Mouse (Mus musculus): ENCODE measurements around the gene Ybx1. TPM values are rescaled to one million over a fixed set of nuclear protein-coding genes. Genes with fewer than 3 reads are reported as not detected.
"Not testable (repeated sequence)": the region's sequence is repeated elsewhere in the genome, so short reads cannot be mapped to it uniquely, and the experiment has no call there.

Ybx1 gene
- polyA plus RNA-seq, 1 experiment from 2014 or later = 330 TPM

GRCm38 (mm10) chr4:119285336-119285735 is 9.1 kb downstream of the Ybx1 start:
- Histone ChIP-seq H3K9ac (ENCODE audit: low read length) (no peak overlapping the region), H3K4me1 (replicated peaks; ENCODE audit: control insufficient read depth, insufficient read depth) (no peaks in the 10 kb centered on the region), H3K36me3 (ENCODE audit: control insufficient read depth, insufficient read depth, low read length) (peaks cover 17% of the 10 kb centered on the region), H3K27ac (replicated peaks) (peak overlapping the region; percentile 46), H3K4me2 (replicated peaks; ENCODE audit: low read depth) (no peak overlapping the region), H3K27me3 (ENCODE audit: control insufficient read depth, insufficient read depth, low read length) (no peaks in the 10 kb centered on the region), H3K4me3 (ENCODE audit: low read depth, low read length) (no peak overlapping the region), H3K9me3 (ENCODE audit: control insufficient read depth, low read length) (no peaks in the 10 kb centered on the region)
- no peak for TF ChIP-seq EP300 (optimal IDR thresholded peaks at IDR 0.05)
- no peak for TF ChIP-seq CTCF (IDR thresholded peaks at IDR 0.05; ENCODE audit: low read depth)
- peak; percentile 89 for ATAC-seq (ENCODE audit: low FRiP score, low TSS enrichment)
- DNase-seq (ENCODE audit: low spot score) = no peak
- WGBS = 43% methylated on average over 2 of the region's 2 CpGs

- H3K27ac ChIP-seq (replicated peaks) = no peak overlapping the region; the same call in 1 of the 2 replicates
- H3K4me2 ChIP-seq (replicated peaks; ENCODE audit: low read depth) = no peak overlapping the region
- no peak overlapping the region for H3K4me3 ChIP-seq (ENCODE audit: low read depth, low read length)
- no peaks in the 10 kb centered on the region for H3K27me3 ChIP-seq (ENCODE audit: control insufficient read depth, insufficient read depth, low read length)
- H3K9ac ChIP-seq (ENCODE audit: low read length) = no peak overlapping the region
- no peak for TF ChIP-seq CTCF (IDR thresholded peaks at IDR 0.05; ENCODE audit: low read depth)
- no peak for TF ChIP-seq EP300 (optimal IDR thresholded peaks at IDR 0.05)
- WGBS = 69% methylated on average over 1 of the region's 1 CpGs
- ATAC-seq (ENCODE audit: low FRiP score, low TSS enrichment) = 0 out of 2 replicates have a peak, but pooled peaks have one; percentile 38
- no peak for DNase-seq (ENCODE audit: low spot score)
- H3K9me3 ChIP-seq (ENCODE audit: control insufficient read depth, low read length) = no peaks in the 10 kb centered on the region
- H3K36me3 ChIP-seq (ENCODE audit: control insufficient read depth, insufficient read depth, low read length) = peaks cover 17% of the 10 kb centered on the region
- H3K4me1 ChIP-seq (replicated peaks; ENCODE audit: control insufficient read depth, insufficient read depth) = no peaks in the 10 kb centered on the region
These were observed 9.5 kb downstream of the Ybx1 start for GRCm38 (mm10) chr4:119284861-119285260.

GRCm38 (mm10) chr4:119278784-119279183 is 15.6 kb downstream of the Ybx1 start:
- H3K27me3 ChIP-seq (ENCODE audit: control insufficient read depth, insufficient read depth, low read length); H3K27ac ChIP-seq (replicated peaks); H3K9me3 ChIP-seq (ENCODE audit: control insufficient read depth, low read length); ATAC-seq (ENCODE audit: low FRiP score, low TSS enrichment); H3K4me2 ChIP-seq (replicated peaks; ENCODE audit: low read depth); H3K9ac ChIP-seq (ENCODE audit: low read length); H3K4me3 ChIP-seq (ENCODE audit: low read depth, low read length); H3K4me1 ChIP-seq (replicated peaks; ENCODE audit: control insufficient read depth, insufficient read depth); DNase-seq (ENCODE audit: low spot score): not testable (repeated sequence)
- peaks cover 21% of the 10 kb centered on the region for H3K36me3 ChIP-seq (ENCODE audit: control insufficient read depth, insufficient read depth, low read length)
- WGBS = 78% methylated on average over 15 of the region's 15 CpGs

- no peak overlapping the region for H3K4me3 ChIP-seq (ENCODE audit: low read depth, low read length)
- no peaks in the 10 kb centered on the region for H3K4me1 ChIP-seq (replicated peaks; ENCODE audit: control insufficient read depth, insufficient read depth)
- TF ChIP-seq EP300 (optimal IDR thresholded peaks at IDR 0.05) (no peak), CTCF (IDR thresholded peaks at IDR 0.05; ENCODE audit: low read depth) (no peak)
- H3K4me2 ChIP-seq (replicated peaks; ENCODE audit: low read depth) = no peak overlapping the region
- no peaks in the 10 kb centered on the region for H3K9me3 ChIP-seq (ENCODE audit: control insufficient read depth, low read length)
- 74% methylated on average over 2 of the region's 2 CpGs for WGBS
- no peak for DNase-seq (ENCODE audit: low spot score)
- H3K27me3 ChIP-seq (ENCODE audit: control insufficient read depth, insufficient read depth, low read length) = no peaks in the 10 kb centered on the region
- no peak overlapping the region for H3K9ac ChIP-seq (ENCODE audit: low read length)
- H3K27ac ChIP-seq (replicated peaks) = peak overlapping the region; percentile 74
- no peak for ATAC-seq (ENCODE audit: low FRiP score, low TSS enrichment)
- H3K36me3 ChIP-seq (ENCODE audit: control insufficient read depth, insufficient read depth, low read length) = peaks cover 10% of the 10 kb centered on the region; the same call in 1 of the 2 replicates
These were observed 18.7 kb downstream of the Ybx1 start for GRCm38 (mm10) chr4:119275726-119276125.

GRCm38 (mm10) chr4:119275226-119275625 is 19.2 kb downstream of the Ybx1 start:
- no peak overlapping the region for H3K4me2 ChIP-seq (replicated peaks; ENCODE audit: low read depth)
- no peak overlapping the region for H3K9ac ChIP-seq (ENCODE audit: low read length)
- TF ChIP-seq EP300 (optimal IDR thresholded peaks at IDR 0.05) (no peak), CTCF (IDR thresholded peaks at IDR 0.05; ENCODE audit: low read depth) (no peak; the same call in 1 of the 2 replicates)
- no peaks in the 10 kb centered on the region for H3K9me3 ChIP-seq (ENCODE audit: control insufficient read depth, low read length)
- H3K36me3 ChIP-seq (ENCODE audit: control insufficient read depth, insufficient read depth, low read length) = peaks cover 10% of the 10 kb centered on the region; the same call in 1 of the 2 replicates
- no peaks in the 10 kb centered on the region for H3K4me1 ChIP-seq (replicated peaks; ENCODE audit: control insufficient read depth, insufficient read depth)
- no peaks in the 10 kb centered on the region for H3K27me3 ChIP-seq (ENCODE audit: control insufficient read depth, insufficient read depth, low read length)
- DNase-seq (ENCODE audit: low spot score) (no peak), ATAC-seq (ENCODE audit: low FRiP score, low TSS enrichment) (peak; percentile 46; the same call in 1 of the 2 replicates)
- peak overlapping the region; percentile 74 for H3K27ac ChIP-seq (replicated peaks)
- H3K4me3 ChIP-seq (ENCODE audit: low read depth, low read length) = no peak overlapping the region
- WGBS = 52% methylated on average over 2 of the region's 2 CpGs

GRCm38 (mm10) chr4:119274627-119275026 is 19.8 kb downstream of the Ybx1 start:
- ATAC-seq (ENCODE audit: low FRiP score, low TSS enrichment) (peak; percentile 78), DNase-seq (ENCODE audit: low spot score) (no peak)
- 76% methylated on average over 1 of the region's 1 CpGs for WGBS
- TF ChIP-seq CTCF (IDR thresholded peaks at IDR 0.05; ENCODE audit: low read depth) = no peak
- TF ChIP-seq EP300 (optimal IDR thresholded peaks at IDR 0.05) = no peak
- Histone ChIP-seq H3K9ac (ENCODE audit: low read length) (no peak overlapping the region), H3K36me3 (ENCODE audit: control insufficient read depth, insufficient read depth, low read length) (peaks cover 10% of the 10 kb centered on the region; the same call in 1 of the 2 replicates), H3K27ac (replicated peaks) (peak overlapping the region; percentile 74; the same call in 1 of the 2 replicates), H3K27me3 (ENCODE audit: control insufficient read depth, insufficient read depth, low read length) (no peaks in the 10 kb centered on the region), H3K4me3 (ENCODE audit: low read depth, low read length) (no peak overlapping the region), H3K9me3 (ENCODE audit: control insufficient read depth, low read length) (no peaks in the 10 kb centered on the region), H3K4me1 (replicated peaks; ENCODE audit: control insufficient read depth, insufficient read depth) (no peaks in the 10 kb centered on the region), H3K4me2 (replicated peaks; ENCODE audit: low read depth) (no peak overlapping the region)
